Mouse (Mus musculus): ENCODE data around the gene Bmper.

Gene Bmper

DNA sequence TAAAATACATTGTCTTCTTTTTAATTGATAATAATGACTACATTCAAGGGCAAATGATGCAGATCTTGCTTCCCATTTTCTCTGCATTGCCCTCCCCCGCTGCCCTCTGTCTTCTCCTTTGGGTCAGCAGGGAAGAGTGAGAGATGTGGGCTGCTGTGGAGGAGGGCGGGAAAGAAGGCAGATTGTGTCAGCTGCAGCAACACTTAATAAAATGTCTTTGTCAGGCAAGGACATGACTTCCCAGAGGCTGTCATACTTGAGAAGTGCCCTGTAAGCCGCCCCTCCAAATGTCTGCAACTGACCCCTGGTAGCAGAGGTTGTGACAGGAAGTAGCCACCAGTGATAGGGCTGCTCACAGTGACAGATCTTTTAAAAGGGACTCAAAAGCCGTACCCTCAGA lies 83.3 kb downstream of the Bmper start:
- no peak for DNase-seq (ENCODE audit: low read depth)

DNA sequence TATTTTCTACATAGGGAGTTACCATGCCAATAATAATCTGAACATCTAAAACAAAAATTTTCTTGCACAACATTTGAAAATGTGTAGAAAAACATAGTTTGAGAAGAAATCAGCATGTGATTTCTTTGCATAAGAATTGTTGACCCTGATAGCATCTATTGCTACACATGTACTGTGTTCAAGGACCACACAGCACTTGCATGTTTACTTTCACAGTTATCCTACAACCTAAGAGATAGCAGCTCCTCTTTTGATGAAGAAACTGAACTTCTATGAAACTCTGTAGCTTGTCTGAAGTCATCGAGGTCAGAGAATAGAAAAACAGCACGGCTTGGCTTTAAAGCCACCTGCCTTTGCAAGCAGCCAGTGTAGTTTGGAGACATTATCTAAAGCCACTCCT lies 85.0 kb downstream of the Bmper start:
- DNase-seq (ENCODE audit: low read depth): no peak

DNA sequence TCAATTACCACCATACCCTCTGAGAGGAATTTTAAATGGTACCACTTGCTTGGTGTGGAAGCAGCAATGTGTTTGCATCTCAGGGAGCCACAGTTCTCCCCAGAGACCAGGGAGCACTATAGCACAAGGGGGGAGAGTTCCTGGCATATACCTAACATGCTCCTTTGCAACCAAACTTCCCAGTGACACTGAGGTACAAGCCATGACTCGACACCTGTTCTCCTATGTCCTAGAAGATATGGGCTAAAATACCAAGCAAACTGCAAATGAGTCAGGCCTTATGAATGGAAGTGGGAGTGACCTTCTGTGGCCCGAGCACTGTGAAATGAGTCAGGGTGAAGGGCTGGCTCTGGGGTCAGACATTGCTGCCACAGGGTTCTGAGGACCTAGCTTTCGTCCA lies 88.1 kb downstream of the Bmper start:
- DNase-seq (ENCODE audit: low read depth): no peak

DNA sequence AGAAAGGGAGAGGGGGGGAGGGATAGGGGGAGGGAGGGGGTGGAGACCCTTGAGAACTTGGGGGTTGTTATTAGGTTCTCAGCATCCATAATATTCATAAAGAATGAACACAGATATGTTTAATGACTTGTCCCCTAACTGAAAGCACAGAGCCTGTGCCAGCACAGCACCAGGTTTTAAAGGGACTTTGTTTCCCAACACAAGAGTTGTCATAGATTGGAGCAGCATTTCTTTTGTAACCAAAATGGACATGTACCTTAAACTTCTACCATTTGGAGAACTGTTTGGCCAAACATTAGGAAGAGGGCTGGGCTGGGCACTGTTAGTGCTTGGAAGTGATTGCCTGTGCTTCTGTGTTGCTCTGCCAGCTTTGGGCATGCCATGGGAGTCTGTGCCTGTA lies 89.1 kb downstream of the Bmper start:
- no peak for DNase-seq (ENCODE audit: low read depth)

DNA sequence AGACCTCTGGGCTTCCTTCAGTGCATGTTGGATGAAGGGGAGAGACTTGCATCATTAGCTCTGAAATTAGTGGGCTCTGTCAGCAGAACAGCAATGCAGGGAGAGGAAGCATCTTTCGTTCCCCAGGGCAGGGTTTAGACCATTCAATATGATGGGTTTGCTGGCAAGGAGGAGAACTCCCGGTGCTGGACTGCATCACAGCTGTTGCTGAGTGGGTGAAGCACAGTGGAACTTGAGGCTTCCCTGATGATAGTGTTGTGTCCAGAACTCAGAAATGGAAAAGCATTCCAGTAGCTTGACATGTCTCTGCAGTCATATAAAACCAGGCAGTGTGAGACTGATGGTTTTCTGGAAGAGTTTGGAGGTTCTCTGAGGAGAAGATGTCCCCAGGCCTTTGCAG lies 90.0 kb downstream of the Bmper start:
- no peak for DNase-seq (ENCODE audit: low read depth)

DNA sequence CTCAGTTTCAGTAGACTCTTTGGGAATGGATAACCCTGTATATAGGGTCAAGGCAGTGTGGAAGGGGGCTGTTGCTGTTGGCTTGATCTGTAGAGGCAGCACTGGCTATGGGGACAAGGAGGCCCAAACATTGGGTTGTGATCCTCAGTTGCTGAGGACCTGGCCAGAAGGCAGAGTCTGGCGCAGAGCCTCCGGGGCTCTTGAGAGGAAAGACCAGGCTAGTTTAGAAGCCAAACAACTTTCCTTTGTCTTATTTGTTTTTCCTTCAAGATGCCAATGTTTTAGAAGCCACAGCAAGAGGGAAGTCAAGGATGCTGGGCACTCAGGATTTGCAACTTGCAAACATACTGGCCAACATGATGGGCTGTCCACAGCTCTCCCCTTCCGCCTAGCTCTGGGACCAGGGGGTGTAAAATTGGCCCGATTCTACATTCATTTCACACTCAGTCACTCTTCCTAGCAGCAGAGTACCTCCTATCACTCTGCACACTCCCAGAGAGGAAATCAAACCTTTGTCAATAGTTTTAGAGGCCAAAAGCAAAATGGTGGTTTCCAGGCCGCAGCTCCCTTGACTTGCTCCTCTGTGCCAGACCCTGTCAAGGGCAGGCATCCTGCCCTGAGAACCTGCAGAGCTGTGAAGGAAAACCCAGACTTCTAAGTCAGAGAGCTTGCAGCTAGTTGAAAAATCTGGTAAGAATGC lies 92.9 kb downstream of the Bmper start:
- no peak for DNase-seq (ENCODE audit: low read depth)

DNA sequence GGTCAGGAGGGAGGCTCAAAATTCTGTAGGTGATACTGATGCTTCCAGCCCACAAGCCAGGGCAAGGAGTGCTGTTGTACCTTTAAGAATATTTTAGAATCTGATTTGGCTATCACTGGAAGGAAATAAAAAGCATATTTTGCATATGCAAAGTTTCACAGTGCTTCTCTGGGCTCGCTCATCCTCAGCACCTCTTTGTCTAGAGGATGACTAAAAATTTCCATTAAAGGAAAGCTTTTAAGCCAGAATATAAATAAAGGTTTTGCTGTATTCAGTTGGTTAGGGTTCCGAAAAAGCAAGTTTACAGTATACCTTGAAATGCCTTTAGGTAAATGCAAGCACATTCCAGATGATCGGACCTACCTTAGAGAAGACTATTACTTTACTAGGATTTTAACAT lies 105.0 kb downstream of the Bmper start:
- no peak for DNase-seq (ENCODE audit: low read depth)

DNA sequence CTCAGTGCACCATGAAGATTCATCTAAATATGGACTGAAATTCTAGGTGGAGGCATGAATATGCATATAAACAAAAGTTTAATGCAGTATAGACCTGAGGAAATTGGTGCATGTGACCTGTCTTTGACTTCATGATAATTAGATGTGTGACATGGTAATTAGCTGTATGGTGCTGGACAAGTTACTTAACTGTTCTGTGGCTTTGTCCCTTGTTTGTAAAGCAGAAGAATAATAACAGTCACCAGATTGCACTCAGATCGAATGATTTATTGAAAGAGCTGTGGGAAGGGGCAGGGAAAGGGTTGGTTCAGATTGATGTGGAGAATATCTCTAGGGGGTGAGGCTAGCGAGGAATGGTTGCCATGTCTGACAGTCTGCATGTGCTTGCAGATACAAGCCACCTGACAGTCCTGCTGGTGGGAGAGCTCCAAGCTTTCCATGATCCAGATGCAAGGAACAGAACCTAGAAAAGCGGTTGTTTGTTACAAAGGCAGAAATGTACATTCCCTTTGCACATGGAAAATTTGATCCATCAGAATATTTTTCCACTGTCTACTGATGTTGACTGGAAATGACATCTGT lies 110.3 kb downstream of the Bmper start:
- no peak for DNase-seq (ENCODE audit: low read depth)

DNA sequence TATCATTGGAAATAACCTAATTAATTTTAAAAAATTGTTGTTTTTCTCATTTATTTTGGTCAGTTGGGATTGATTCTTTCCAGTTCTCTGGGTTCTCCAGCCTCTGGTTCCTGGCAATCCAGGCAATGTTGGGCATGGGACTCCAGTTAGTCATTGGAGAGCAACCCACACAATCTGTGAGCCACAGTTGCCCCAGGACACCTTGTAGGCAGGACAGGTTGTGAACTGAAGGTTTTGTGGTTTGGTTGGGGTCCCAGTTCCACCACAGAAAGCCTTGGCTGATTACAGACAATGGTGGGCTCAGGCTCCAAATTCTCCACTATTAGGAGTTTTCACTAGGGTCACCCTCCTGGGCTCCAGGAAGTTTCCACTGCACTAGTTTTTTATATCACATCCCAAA lies 117.7 kb downstream of the Bmper start:
- DNase-seq (ENCODE audit: low read depth): no peak

DNA sequence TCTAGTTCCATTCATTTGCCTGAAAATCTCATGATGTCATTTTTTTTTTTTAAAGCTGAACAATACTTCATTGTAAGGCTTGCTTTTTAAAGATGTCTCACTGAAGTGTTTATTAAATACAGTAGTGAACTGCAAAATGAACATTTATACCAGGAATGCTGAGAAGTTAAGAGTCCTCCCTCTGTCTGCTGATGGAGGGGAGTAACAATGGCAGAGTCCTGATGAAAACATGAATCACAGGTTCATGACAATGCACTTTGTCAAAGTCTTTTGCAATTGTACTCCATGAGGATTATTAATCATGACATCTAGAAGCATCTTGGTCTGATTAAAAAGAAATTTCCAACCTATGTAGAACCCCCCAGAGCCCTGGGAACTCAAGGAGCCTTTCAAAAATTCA lies 118.4 kb downstream of the Bmper start:
- DNase-seq (ENCODE audit: low read depth): no peak

DNA sequence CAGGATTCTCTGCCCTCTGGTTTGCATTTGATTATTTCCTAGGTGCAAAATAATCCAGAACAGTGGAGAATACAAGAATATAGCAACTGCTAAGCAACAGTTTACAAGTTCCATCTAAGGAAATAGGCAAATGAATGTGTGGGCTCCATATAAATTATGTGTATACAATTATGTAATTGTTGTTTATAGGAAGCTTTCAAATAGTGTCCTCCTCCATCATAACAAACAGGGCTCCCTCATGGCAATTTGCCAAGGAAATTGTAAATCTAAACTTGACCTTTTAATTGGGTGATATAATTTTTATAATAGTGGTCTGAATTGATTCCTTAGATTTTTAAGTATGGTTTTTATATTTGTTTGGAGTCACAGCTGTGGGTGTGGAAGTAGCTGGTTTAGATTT lies 121.5 kb downstream of the Bmper start:
- no peak for DNase-seq (ENCODE audit: low read depth)

DNA sequence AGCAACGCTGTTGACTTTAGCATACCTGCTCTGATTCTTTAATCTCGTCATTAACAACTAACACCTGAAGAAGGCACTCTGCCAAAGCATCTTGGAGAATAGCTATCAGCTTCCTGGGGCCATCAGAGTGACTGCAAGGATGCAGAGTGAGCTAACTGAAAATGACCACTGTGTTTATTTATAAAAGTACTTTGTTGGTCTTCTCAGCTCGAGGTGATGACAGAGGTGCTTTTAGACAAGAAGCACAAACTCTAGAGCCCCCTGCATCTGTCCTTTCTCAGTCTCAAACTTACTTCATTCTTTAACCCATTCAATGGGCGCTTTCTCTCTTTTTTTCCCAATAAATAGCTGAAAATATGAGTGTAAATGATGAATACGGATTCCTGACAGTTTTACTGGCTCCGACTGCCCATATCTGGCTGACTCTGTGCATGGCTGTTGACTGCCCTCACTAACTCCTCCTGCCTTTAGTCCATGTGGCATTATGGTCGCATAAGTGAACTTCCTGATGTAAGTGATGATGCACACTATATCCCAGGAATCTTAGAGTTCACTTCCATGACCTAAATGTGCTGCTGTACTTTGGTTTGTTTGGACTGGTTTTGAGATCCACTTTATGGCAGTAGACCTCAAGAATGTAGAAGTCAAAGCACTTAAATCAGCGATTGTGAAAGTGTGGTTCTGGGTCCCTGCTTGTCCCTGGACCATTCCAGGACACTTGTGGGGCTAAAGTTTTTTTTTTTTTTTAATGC lies 122.4 kb downstream of the Bmper start:
- DNase-seq (ENCODE audit: low read depth): no peak

DNA sequence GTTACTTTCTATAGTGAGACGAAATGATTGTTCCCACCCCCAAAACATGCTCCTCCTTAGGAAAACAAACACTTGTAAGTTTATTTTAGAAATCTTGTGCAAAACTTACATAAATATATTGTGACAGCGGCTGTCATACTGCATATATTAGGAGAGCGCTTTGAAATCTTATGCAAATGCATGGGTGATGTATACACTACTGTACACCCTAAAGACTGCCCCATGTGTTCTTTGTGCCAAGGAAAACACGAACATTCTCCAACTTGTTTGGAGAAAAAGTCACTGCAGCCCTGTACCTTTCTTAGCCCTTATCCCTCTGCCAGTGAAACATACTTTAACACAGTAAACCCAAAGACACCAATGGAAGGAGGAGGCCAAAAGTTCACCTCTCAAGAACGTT lies 126.7 kb downstream of the Bmper start:
- no peak for DNase-seq (ENCODE audit: low read depth)

DNA sequence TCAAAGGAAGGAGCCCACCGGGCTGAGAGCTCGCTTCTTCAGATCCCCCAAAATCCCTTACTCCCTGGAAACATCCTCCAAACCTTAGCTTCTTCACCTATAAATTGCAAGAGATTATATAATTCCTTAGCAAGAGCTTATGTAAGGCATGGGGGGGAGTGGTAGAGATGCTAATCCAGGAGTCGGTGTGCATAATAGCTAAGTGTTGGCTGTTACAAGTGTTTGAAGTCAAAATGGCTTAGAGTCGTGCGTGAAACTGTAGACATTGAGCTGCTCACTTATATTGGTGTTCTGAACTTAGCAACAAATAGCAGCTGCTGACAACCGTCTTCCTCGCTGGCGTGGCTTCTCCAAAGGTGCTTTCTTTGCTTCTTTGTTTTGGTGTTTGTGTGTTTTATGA lies 128.5 kb downstream of the Bmper start:
- DNase-seq (ENCODE audit: low read depth): no peak

DNA sequence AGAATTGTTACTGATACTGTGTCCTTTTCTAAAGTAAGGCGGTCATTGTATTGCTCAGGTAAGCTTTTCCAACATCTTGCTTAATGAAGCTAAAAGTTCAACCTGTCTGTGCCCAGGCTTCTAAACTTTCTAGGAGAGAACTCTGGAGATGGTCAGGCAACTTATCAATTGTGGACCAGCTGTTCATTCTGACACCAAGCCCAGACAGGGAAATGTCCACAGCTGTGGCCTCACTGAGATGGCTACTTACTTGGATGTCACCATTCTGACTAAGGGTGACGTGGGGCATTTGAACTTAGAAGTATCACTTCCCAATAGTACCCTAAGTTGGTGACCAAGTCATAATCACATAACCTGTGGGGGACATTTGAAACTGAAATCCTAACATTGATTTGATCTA lies 129.5 kb downstream of the Bmper start:
- no peak for DNase-seq (ENCODE audit: low read depth)

DNA sequence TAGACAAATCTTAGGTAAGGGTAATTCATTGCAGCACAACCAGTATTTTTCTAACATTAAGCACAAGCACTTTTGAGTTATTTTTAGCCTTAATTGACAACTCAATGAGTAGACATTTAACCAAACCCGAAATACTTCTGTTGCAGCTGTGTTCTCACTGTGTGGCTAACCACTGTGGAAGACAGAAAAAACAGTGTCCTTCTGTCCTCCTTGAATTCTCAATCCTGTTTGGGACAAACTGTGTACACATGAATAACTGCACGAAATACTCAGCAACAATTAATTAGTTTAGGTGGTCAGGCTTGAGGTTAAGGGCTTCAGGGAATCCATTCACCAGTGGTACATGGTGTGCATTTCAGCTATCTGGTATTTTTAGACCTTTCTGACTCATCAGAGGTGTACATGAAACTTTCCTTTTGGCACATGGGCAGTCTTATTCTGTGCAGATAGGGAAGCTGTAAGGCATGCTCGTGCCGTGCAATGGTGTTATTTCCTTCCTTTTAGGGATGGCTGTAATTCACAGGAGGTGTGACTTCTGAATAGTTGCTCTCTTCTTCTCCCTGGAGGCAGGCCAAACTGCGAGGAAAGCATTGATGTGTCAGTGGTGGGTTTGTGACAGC lies 131.4 kb downstream of the Bmper start:
- no peak for DNase-seq (ENCODE audit: low read depth)

DNA sequence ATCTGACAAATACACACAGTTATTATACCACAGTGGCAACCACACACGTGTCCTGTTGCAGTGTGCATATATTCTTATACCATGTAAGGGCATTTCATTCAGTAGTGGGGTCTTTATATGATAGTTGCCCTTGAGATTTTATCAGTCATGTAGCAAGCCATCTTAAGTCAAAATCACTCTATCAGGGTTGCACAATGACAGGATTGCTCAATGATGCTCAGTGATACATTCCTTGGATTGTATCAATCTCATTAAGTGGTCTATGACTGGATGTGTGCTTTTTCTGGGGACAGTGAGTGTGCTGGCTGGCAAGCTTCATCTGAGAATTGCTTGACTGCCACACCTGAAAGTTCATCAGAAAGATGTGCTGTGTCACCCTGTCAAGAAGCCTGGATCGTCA lies 135.2 kb downstream of the Bmper start:
- DNase-seq (ENCODE audit: low read depth): no peak

DNA sequence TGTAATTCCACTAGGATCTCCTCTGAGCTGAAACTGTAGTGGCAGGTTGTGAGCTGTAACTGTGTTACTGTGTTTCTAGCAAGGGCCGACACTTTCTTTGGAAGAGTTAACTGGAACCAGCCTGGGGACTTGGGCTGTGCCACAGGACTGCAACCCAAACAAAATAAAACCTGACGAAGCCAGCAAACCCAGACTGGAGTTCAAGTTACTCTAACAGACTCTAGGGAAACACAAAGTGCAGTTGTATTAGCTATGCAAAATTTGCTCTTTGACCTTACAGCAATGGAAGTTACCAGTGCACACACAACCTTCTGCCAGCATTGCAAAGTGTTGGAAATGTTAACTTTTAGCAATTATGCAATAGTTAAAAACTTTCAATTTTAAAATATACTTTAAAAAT lies 140.3 kb downstream of the Bmper start:
- no peak for DNase-seq (ENCODE audit: low read depth)

DNA sequence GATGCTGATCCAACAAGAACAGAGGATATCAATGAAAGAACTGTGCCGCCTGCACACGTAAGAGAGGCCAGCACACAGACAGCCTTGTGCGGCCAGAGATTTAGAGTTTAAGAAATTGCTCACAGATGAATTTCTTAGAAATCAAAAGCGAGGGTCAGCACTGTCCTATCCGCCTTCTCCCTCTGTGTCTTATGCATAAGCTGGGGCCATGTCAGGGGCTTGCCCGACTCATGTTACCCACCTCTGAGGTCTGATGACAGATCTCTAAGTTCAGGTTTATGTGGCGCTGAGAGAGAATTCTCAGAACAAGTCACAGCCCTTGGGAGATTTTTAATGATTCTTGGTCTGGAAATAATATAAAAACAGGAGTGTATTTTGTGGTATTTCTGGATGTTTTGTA lies 140.7 kb downstream of the Bmper start:
- DNase-seq (ENCODE audit: low read depth): no peak

DNA sequence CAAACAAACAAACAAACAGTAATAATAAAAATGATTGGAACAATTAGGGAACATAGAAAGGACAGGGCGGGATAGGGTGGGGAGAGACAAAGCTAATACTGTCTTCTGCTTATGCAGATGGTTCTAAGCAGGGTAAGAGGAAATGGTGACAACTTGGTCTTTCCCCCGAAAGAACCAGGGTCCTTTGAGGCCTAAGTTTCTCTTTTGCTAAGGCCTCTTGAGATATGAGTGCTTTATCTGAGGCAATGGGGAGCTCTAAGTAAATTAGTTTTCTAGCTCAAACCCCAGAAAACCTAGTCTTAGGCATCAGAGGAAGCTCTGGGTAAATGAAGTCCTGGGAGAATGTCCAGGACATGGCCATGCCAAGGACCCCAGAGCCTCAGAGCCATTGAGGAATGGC lies 141.2 kb downstream of the Bmper start:
- DNase-seq (ENCODE audit: low read depth): no peak

DNA sequence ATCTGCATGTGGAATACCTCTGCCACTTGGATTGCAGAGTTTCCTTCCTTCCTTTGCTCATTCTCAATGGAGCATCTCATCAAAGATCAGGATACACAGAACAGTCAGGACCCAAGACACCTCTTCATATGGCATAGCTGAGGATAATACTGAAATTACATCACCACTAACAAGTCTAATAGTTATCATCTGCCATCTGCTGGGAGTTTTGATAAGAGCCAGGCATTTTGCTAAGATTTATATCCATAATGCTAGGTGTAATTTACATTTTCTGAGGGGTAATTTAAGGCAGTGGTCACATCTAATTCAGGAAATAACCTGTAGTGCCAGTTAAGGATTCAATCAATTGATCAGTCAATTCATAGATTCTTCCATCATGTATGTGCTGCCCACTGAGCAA lies 145.2 kb downstream of the Bmper start:
- DNase-seq (ENCODE audit: low read depth): no peak

DNA sequence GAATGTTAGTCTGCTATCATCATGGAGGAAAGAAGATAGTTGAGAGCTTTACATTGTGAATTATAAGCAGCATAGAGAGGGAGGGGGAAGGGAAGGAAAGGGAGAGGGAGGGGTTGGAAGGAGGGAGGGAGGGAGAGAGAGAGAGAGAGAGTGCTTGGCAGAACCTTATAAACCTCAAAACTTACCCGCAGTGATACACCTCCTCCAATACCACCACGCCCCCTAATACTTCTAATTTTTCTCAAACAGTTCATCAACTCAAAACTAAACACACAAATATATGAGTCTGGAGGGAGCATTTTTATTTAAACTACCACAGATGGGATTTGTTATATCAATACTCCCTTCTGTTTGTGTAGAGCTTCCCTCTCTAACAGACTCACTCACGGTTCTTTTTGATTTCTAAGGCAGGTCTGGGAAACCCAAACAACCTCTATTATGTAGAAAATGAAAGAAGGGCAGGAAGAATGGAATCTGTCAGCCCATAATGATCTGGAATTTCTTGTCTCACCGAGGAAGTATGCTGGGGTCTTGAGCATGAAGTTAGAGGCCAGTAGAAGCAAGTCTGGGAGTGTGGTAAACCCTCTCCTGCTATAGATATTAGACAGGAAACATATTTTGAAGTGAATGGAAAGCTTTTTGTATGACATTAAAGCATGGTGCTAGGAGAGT lies 152.0 kb downstream of the Bmper start:
- DNase-seq (ENCODE audit: low read depth): no peak

Measured in induced T-regulatory cell, adult 2 months (primary cell).